Comparison of ENCODE assay signal across 22 mouse cellular contexts in the genomic region with DNA sequence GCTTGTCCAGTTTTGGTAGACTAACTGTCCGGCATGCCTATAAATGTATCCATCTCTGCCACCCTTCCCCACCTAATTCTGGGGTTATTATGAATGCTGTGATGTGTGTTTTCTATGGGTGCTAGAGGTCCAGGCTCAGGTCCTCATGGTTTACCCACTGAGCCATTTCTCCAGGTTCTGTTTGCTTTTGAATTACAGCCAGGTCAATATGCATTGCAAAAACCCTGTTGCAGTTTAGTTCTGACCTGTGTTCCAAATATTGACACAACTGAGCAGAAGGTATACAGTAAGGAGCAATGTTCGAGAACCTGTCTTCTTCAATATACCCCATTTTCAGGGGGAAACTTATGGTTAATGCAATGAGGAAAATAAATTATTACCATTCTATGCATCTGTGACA.
DNase-seq lines count a peak whose midpoint lies in the region; ATAC-seq and TF ChIP-seq lines count a peak whose summit lies in the region.
"Had no signal": no experiment of that assay in that cellular context is flagged by ENCODE, and none has a peak within 500 bp of the region (broad histone marks: within the 10 kb centered on the region; RNA-seq: fewer than 3 reads in every experiment).

No protein-coding gene starts in this region.

- whole genome bisulfite sequencing in liver, adult 2 months: 34% methylated on average over 2 of the region's 2 CpGs
- WGBS in liver, embryonic 12.5 days (ENCODE audit: insufficient replicate concordance): 56% methylated on average over 2 of the region's 2 CpGs
- 59% methylated on average over 2 of the region's 2 CpGs for WGBS in liver, embryonic 16.5 days (ENCODE audit: insufficient replicate concordance)
- WGBS in liver, embryonic 11.5 days: 78% methylated on average over 2 of the region's 2 CpGs

- H3K27ac ChIP-seq in liver, adult 2 months (replicated peaks; ENCODE audit: insufficient read depth, low read depth, low read length): no peak overlapping the region
- H3K27ac ChIP-seq in liver, embryonic 12.5 days: no peak overlapping the region
- no peak overlapping the region for H3K27ac ChIP-seq in liver, embryonic 16.5 days (ENCODE audit: low read length)
- no peak overlapping the region for H3K27ac ChIP-seq in liver, embryonic 11.5 days (ENCODE audit: low read depth, low read length)
- H3K27ac ChIP-seq: embryonic facial prominence, embryonic 13.5 days; embryonic facial prominence, embryonic 15.5 days; forebrain, embryonic 10.5 days; forebrain, embryonic 12.5 days had no signal

- no peak for TF ChIP-seq CTCF in liver, adult 2 months (IDR thresholded peaks at IDR 0.05; ENCODE audit: low read depth, low read length)

- no peaks in the 10 kb centered on the region for H3K36me3 ChIP-seq in liver, adult 2 months (ENCODE audit: control insufficient read depth, insufficient read depth, low read length)
- no peaks in the 10 kb centered on the region for H3K36me3 ChIP-seq in liver, embryonic 12.5 days
- no peaks in the 10 kb centered on the region for H3K36me3 ChIP-seq in liver, embryonic 16.5 days (ENCODE audit: control insufficient read depth, insufficient read depth)
- no peaks in the 10 kb centered on the region for H3K36me3 ChIP-seq in liver, embryonic 11.5 days (ENCODE audit: control insufficient read depth, insufficient read depth, low read length)
- H3K36me3 ChIP-seq: embryonic facial prominence, embryonic 13.5 days; embryonic facial prominence, embryonic 15.5 days; forebrain, embryonic 10.5 days; forebrain, embryonic 12.5 days had no signal

- DNase-seq in liver, adult 2 months (ENCODE audit: extremely low read depth, low read depth, low spot score): peak; percentile 88
- no peak for DNase-seq in liver, embryonic 11.5 days (ENCODE audit: low spot score)
- no peak for DNase-seq in layer of hippocampus, postnatal 14 days (ENCODE audit: low spot score in 2 of 2)
- DNase-seq: adrenal gland, adult 2 months; adrenal gland, postnatal 10 days; adrenal gland, postnatal 25 days; cerebellum, adult 11 months; cerebellum, adult 18-20 months; cerebellum, adult 8-10 months; cerebellum, adult 9-11 months; cerebellum, postnatal 14 days; cerebellum, postnatal 36 days; embryo, embryonic 11 days had no signal

- H3K4me3 ChIP-seq in liver, adult 2 months (ENCODE audit: insufficient read depth, low read depth, low read length): no peak overlapping the region
- no peak overlapping the region for H3K4me3 ChIP-seq in liver, embryonic 12.5 days
- H3K4me3 ChIP-seq in liver, embryonic 16.5 days (ENCODE audit: low read depth, low read length): no peak overlapping the region
- no peak overlapping the region for H3K4me3 ChIP-seq in liver, embryonic 11.5 days (ENCODE audit: low read depth, low read length)
- H3K4me3 ChIP-seq: embryonic facial prominence, embryonic 13.5 days; embryonic facial prominence, embryonic 15.5 days; erythroblast, embryonic 14.5 days; forebrain, embryonic 10.5 days; forebrain, embryonic 12.5 days had no signal

- no peaks in the 10 kb centered on the region for H3K9me3 ChIP-seq in liver, embryonic 12.5 days (replicated peaks)
- H3K9me3 ChIP-seq in liver, embryonic 16.5 days (replicated peaks; ENCODE audit: control insufficient read depth, low read length): no peaks in the 10 kb centered on the region
- no peaks in the 10 kb centered on the region for H3K9me3 ChIP-seq in liver, embryonic 11.5 days (ENCODE audit: control insufficient read depth, low read length)
- H3K9me3 ChIP-seq: embryonic facial prominence, embryonic 13.5 days; embryonic facial prominence, embryonic 15.5 days; forebrain, embryonic 10.5 days; forebrain, embryonic 12.5 days had no signal

- H3K4me2 ChIP-seq in liver, embryonic 12.5 days: no peak overlapping the region
- H3K4me2 ChIP-seq in liver, embryonic 16.5 days (ENCODE audit: low read depth, low read length): no peak overlapping the region
- H3K4me2 ChIP-seq in liver, embryonic 11.5 days: no peak overlapping the region
- H3K4me2 ChIP-seq: embryonic facial prominence, embryonic 13.5 days; embryonic facial prominence, embryonic 15.5 days; forebrain, embryonic 12.5 days had no signal

- no peak for ATAC-seq in liver, embryonic 12.5 days
- ATAC-seq in liver, embryonic 16.5 days (ENCODE audit: low read depth): peak; percentile 67
- ATAC-seq in liver, embryonic 11.5 days (replicated peaks; ENCODE audit: low FRiP score): no peak
- ATAC-seq: forebrain, embryonic 14.5 days; forebrain, embryonic 16.5 days had no signal

- peaks cover 12% of the 10 kb centered on the region for H3K4me1 ChIP-seq in liver, adult 2 months (ENCODE audit: control insufficient read depth, insufficient read depth, low read length)
- H3K4me1 ChIP-seq in liver, embryonic 12.5 days: no peaks in the 10 kb centered on the region
- H3K4me1 ChIP-seq in liver, embryonic 16.5 days (ENCODE audit: control insufficient read depth, low read depth, low read length): no peaks in the 10 kb centered on the region
- no peaks in the 10 kb centered on the region for H3K4me1 ChIP-seq in liver, embryonic 11.5 days (replicated peaks; ENCODE audit: control insufficient read depth, insufficient read depth, low read length)
- H3K4me1 ChIP-seq: embryonic facial prominence, embryonic 13.5 days; embryonic facial prominence, embryonic 15.5 days; forebrain, embryonic 10.5 days; forebrain, embryonic 12.5 days had no signal

- H3K27me3 ChIP-seq in liver, adult 2 months (ENCODE audit: control insufficient read depth, insufficient read depth, low read length): no peaks in the 10 kb centered on the region; the same call in 1 of the 2 replicates
- H3K27me3 ChIP-seq in liver, embryonic 12.5 days (replicated peaks): no peaks in the 10 kb centered on the region
- H3K27me3 ChIP-seq in liver, embryonic 16.5 days (ENCODE audit: control insufficient read depth, insufficient read depth, low read depth, low read length): no peaks in the 10 kb centered on the region
- H3K27me3 ChIP-seq in liver, embryonic 11.5 days (replicated peaks; ENCODE audit: control insufficient read depth, insufficient read depth, low read length): no peaks in the 10 kb centered on the region
- H3K27me3 ChIP-seq: embryonic facial prominence, embryonic 13.5 days; embryonic facial prominence, embryonic 15.5 days; forebrain, embryonic 12.5 days had no signal

- H3K79me2 ChIP-seq in liver, adult 2 months (ENCODE audit: control insufficient read depth, insufficient read depth, low read length): no peaks in the 10 kb centered on the region

- H3K9ac ChIP-seq in liver, adult 2 months (ENCODE audit: low read depth, low read length): no peak overlapping the region
- no peak overlapping the region for H3K9ac ChIP-seq in liver, embryonic 12.5 days
- H3K9ac ChIP-seq in liver, embryonic 16.5 days (ENCODE audit: low read depth, low read length): no peak overlapping the region
- no peak overlapping the region for H3K9ac ChIP-seq in liver, embryonic 11.5 days (ENCODE audit: low read depth, low read length)
- H3K9ac ChIP-seq: embryonic facial prominence, embryonic 13.5 days; embryonic facial prominence, embryonic 15.5 days; forebrain, embryonic 12.5 days had no signal

- no peak for TF ChIP-seq POLR2A in liver, adult 2 months (IDR thresholded peaks at IDR 0.05; ENCODE audit: extremely low read depth, insufficient read depth, low read length)
